Mouse (Mus musculus): ENCODE results near the gene Nup210.

DNA sequence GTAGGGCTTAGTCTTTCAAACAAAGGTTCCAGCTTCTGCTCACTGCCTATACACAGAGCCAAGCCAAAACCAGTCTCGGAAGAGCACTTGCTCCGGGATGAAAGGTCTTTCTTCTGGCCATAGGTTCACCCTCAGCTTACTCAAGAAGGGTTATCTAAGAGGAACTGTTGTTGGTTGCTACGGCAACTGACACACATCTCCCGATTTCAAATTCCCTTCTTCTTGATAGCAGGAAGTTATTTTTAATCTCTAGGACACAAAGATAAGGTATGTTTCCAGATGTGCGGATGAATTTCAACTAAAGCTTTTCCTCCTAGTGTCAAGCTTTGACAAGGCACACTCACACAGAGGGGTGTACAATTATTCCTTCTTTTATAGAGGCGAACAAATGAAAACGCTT is 68.6 kb downstream of the Nup210 start:
- TF ChIP-seq CTCF (IDR thresholded peaks at IDR 0.05; ENCODE audit: borderline replicate concordance, extremely low read depth, insufficient read depth, insufficient read length) (no peak), POLR2A (IDR thresholded peaks at IDR 0.05; ENCODE audit: borderline replicate concordance, extremely low read depth, insufficient read depth, insufficient read length, poor library complexity, severe bottlenecking) (no peak)

Measured in brain, embryonic 14.5 days (tissue).